Mouse (Mus musculus): ENCODE data around the gene Fxr2. TPM values are rescaled to one million over a fixed set of nuclear protein-coding genes. Genes with fewer than 3 reads are reported as not detected.

Gene Fxr2
- polyA plus RNA-seq, 1 experiment from 2014 or later, result 27.9 TPM

- no peak for DNase-seq (ENCODE audit: low spot score)
- Histone ChIP-seq H3K4me1 (replicated peaks; ENCODE audit: control insufficient read depth, insufficient read depth, low read length) (peaks cover 14% of the 10 kb centered on the region), H3K9me3 (ENCODE audit: control insufficient read depth, low read length) (no peaks in the 10 kb centered on the region), H3K4me2 (replicated peaks) (peak overlapping the region; percentile 58), H3K36me3 (replicated peaks; ENCODE audit: control insufficient read depth, insufficient read depth) (peaks cover 65% of the 10 kb centered on the region), H3K9ac (peak overlapping the region; percentile 50), H3K4me3 (replicated peaks; ENCODE audit: low read length) (peak overlapping the region; percentile 51), H3K27me3 (ENCODE audit: control insufficient read depth, insufficient read depth, low read length) (no peaks in the 10 kb centered on the region), H3K27ac (peak overlapping the region; percentile 93)
- 66% methylated on average over 13 of the region's 13 CpGs for WGBS
- ATAC-seq (ENCODE audit: low FRiP score), result peak; percentile 2
Measured at GRCm38 (mm10) chr11:69662967-69663671, 30.3 kb downstream of the Fxr2 start.

- H3K36me3 ChIP-seq (replicated peaks; ENCODE audit: control insufficient read depth, insufficient read depth), result peaks cover 65% of the 10 kb centered on the region
- DNase-seq (ENCODE audit: low spot score) (no peak), ATAC-seq (ENCODE audit: low FRiP score) (no peak)
- H3K4me2 ChIP-seq (replicated peaks), result no peak overlapping the region
- H3K9ac ChIP-seq, result no peak overlapping the region
- no peaks in the 10 kb centered on the region for H3K27me3 ChIP-seq (ENCODE audit: control insufficient read depth, insufficient read depth, low read length)
- peak overlapping the region; percentile 93 for H3K27ac ChIP-seq
- WGBS, result 91% methylated on average over 6 of the region's 6 CpGs
- H3K9me3 ChIP-seq (ENCODE audit: control insufficient read depth, low read length), result no peaks in the 10 kb centered on the region
- H3K4me3 ChIP-seq (replicated peaks; ENCODE audit: low read length), result no peak overlapping the region
- H3K4me1 ChIP-seq (replicated peaks; ENCODE audit: control insufficient read depth, insufficient read depth, low read length), result peaks cover 14% of the 10 kb centered on the region
Measured at GRCm38 (mm10) chr11:69663795-69664194, 31.0 kb downstream of the Fxr2 start.

GRCm38 (mm10) chr11:69664841-69665240, 32.1 kb downstream of the Fxr2 start:
- H3K4me1 ChIP-seq (replicated peaks; ENCODE audit: control insufficient read depth, insufficient read depth, low read length), result peaks cover 17% of the 10 kb centered on the region
- H3K9ac ChIP-seq, result no peak overlapping the region
- H3K36me3 ChIP-seq (replicated peaks; ENCODE audit: control insufficient read depth, insufficient read depth), result peaks cover 67% of the 10 kb centered on the region
- no peak overlapping the region for H3K4me3 ChIP-seq (replicated peaks; ENCODE audit: low read length)
- ATAC-seq (ENCODE audit: low FRiP score), result no peak
- WGBS, result 98% methylated on average over 7 of the region's 7 CpGs
- no peaks in the 10 kb centered on the region for H3K27me3 ChIP-seq (ENCODE audit: control insufficient read depth, insufficient read depth, low read length)
- no peak overlapping the region for H3K4me2 ChIP-seq (replicated peaks)
- no peak for DNase-seq (ENCODE audit: low spot score)
- H3K9me3 ChIP-seq (ENCODE audit: control insufficient read depth, low read length), result no peaks in the 10 kb centered on the region
- no peak overlapping the region for H3K27ac ChIP-seq

GRCm38 (mm10) chr11:69665457-69665960, 32.7 kb downstream of the Fxr2 start:
- Histone ChIP-seq H3K4me2 (replicated peaks) (no peak overlapping the region), H3K4me1 (replicated peaks; ENCODE audit: control insufficient read depth, insufficient read depth, low read length) (peaks cover 24% of the 10 kb centered on the region), H3K9ac (no peak overlapping the region), H3K9me3 (ENCODE audit: control insufficient read depth, low read length) (no peaks in the 10 kb centered on the region), H3K36me3 (replicated peaks; ENCODE audit: control insufficient read depth, insufficient read depth) (peaks cover 69% of the 10 kb centered on the region), H3K4me3 (replicated peaks; ENCODE audit: low read length) (no peak overlapping the region), H3K27me3 (ENCODE audit: control insufficient read depth, insufficient read depth, low read length) (no peaks in the 10 kb centered on the region), H3K27ac (no peak overlapping the region)
- no peak for DNase-seq (ENCODE audit: low spot score)
- WGBS, result 77% methylated on average over 9 of the region's 9 CpGs
- ATAC-seq (ENCODE audit: low FRiP score), result no peak

GRCm38 (mm10) chr11:69665961-69666664, 33.3 kb downstream of the Fxr2 start, which contains the start of gene Cd68:
Gene Cd68 (minus strand): TSS chr11:69666153.
- no peak within 1 kb of the TSS for H3K27ac ChIP-seq
- H3K27me3 ChIP-seq (ENCODE audit: control insufficient read depth, insufficient read depth, low read length), result no peaks in the 10 kb centered on the region
- 44% methylated on average over 7 of the region's 7 CpGs for WGBS
- H3K36me3 ChIP-seq (replicated peaks; ENCODE audit: control insufficient read depth, insufficient read depth), result peaks cover 73% of the 10 kb centered on the region
- no peak within 1 kb of the TSS for H3K4me3 ChIP-seq (replicated peaks; ENCODE audit: low read length)
- DNase-seq (ENCODE audit: low spot score) (no peak), ATAC-seq (ENCODE audit: low FRiP score) (no peak)
- no peak within 1 kb of the TSS for H3K9ac ChIP-seq
- no peak within 1 kb of the TSS for H3K4me2 ChIP-seq (replicated peaks)
- H3K9me3 ChIP-seq (ENCODE audit: control insufficient read depth, low read length), result no peaks in the 10 kb centered on the region
- H3K4me1 ChIP-seq (replicated peaks; ENCODE audit: control insufficient read depth, insufficient read depth, low read length), result peaks cover 24% of the 10 kb centered on the region

GRCm38 (mm10) chr11:69666665-69667005, 33.8 kb downstream of the Fxr2 start:
- Histone ChIP-seq H3K9ac (no peak overlapping the region), H3K36me3 (replicated peaks; ENCODE audit: control insufficient read depth, insufficient read depth) (peaks cover 73% of the 10 kb centered on the region), H3K9me3 (ENCODE audit: control insufficient read depth, low read length) (no peaks in the 10 kb centered on the region), H3K4me1 (replicated peaks; ENCODE audit: control insufficient read depth, insufficient read depth, low read length) (peaks cover 19% of the 10 kb centered on the region), H3K27ac (no peak overlapping the region), H3K27me3 (ENCODE audit: control insufficient read depth, insufficient read depth, low read length) (no peaks in the 10 kb centered on the region), H3K4me3 (replicated peaks; ENCODE audit: low read length) (no peak overlapping the region), H3K4me2 (replicated peaks) (no peak overlapping the region)
- ATAC-seq (ENCODE audit: low FRiP score) (no peak), DNase-seq (ENCODE audit: low spot score) (no peak)
- WGBS, result 91% methylated on average over 3 of the region's 3 CpGs

- DNase-seq (ENCODE audit: low spot score), result peak; percentile 94
- peak overlapping the region; percentile 92 for H3K27ac ChIP-seq
- peak overlapping the region; percentile 90 for H3K9ac ChIP-seq
- no peaks in the 10 kb centered on the region for H3K27me3 ChIP-seq (ENCODE audit: control insufficient read depth, insufficient read depth, low read length)
- 1% methylated on average over 61 of the region's 61 CpGs for WGBS
- H3K36me3 ChIP-seq (replicated peaks; ENCODE audit: control insufficient read depth, insufficient read depth), result peaks cover 79% of the 10 kb centered on the region
- H3K9me3 ChIP-seq (ENCODE audit: control insufficient read depth, low read length), result no peaks in the 10 kb centered on the region
- peak overlapping the region; percentile 85 for H3K4me3 ChIP-seq (replicated peaks; ENCODE audit: low read length)
- H3K4me1 ChIP-seq (replicated peaks; ENCODE audit: control insufficient read depth, insufficient read depth, low read length), result peaks cover 16% of the 10 kb centered on the region
- peak overlapping the region; percentile 99 for H3K4me2 ChIP-seq (replicated peaks)
- ATAC-seq (ENCODE audit: low FRiP score), result peak; percentile 80
Measured at GRCm38 (mm10) chr11:69670786-69671725, 38.3 kb downstream of the Fxr2 start.

GRCm38 (mm10) chr11:69671726-69672124, 38.9 kb downstream of the Fxr2 start:
- H3K27ac ChIP-seq, result peak overlapping the region; percentile 92
- no peaks in the 10 kb centered on the region for H3K9me3 ChIP-seq (ENCODE audit: control insufficient read depth, low read length)
- peaks cover 16% of the 10 kb centered on the region for H3K4me1 ChIP-seq (replicated peaks; ENCODE audit: control insufficient read depth, insufficient read depth, low read length)
- peak; percentile 3 for ATAC-seq (ENCODE audit: low FRiP score)
- no peaks in the 10 kb centered on the region for H3K27me3 ChIP-seq (ENCODE audit: control insufficient read depth, insufficient read depth, low read length)
- H3K4me2 ChIP-seq (replicated peaks), result peak overlapping the region; percentile 99
- H3K4me3 ChIP-seq (replicated peaks; ENCODE audit: low read length), result peak overlapping the region; percentile 85
- no peak for DNase-seq (ENCODE audit: low spot score)
- peaks cover 79% of the 10 kb centered on the region for H3K36me3 ChIP-seq (replicated peaks; ENCODE audit: control insufficient read depth, insufficient read depth)
- WGBS, result 1% methylated on average over 43 of the region's 43 CpGs
- H3K9ac ChIP-seq, result peak overlapping the region; percentile 90
